Mouse (Mus musculus): ENCODE measurements around the gene Fanca. TPM values are rescaled to one million over a fixed set of nuclear protein-coding genes. Genes with fewer than 3 reads are reported as not detected.
A peak's percentile ranks its signal among the peaks of the same experiment; 100 is the strongest.

Gene Fanca
- polyA plus RNA-seq, 1 experiment from 2014 or later = 20.9 TPM

GRCm38 (mm10) chr8:123328552-123328951 lies 10.2 kb upstream of the Fanca start:
- WGBS = 93% methylated on average over 2 of the region's 2 CpGs
- no peak overlapping the region for H3K4me2 ChIP-seq (ENCODE audit: low read depth, low read length)
- H3K4me3 ChIP-seq (ENCODE audit: low read depth, low read length) = no peak overlapping the region
- no peak overlapping the region for H3K9ac ChIP-seq (ENCODE audit: low read depth, low read length)
- H3K27me3 ChIP-seq (replicated peaks; ENCODE audit: control insufficient read depth, insufficient read depth, low read length) = peaks cover 7% of the 10 kb centered on the region; the same call in 1 of the 2 replicates
- no peak overlapping the region for H3K27ac ChIP-seq (replicated peaks; ENCODE audit: low read depth, low read length)
- no peak for ATAC-seq (ENCODE audit: low read depth)
- H3K4me1 ChIP-seq (ENCODE audit: control insufficient read depth, insufficient read depth, low read length) = peaks cover 5% of the 10 kb centered on the region; the same call in 1 of the 2 replicates
- H3K9me3 ChIP-seq (ENCODE audit: control insufficient read depth, low read length) = no peaks in the 10 kb centered on the region
- DNase-seq (ENCODE audit: low spot score) = no peak
- no peaks in the 10 kb centered on the region for H3K36me3 ChIP-seq (ENCODE audit: control insufficient read depth, insufficient read depth, low read length)

DNA sequence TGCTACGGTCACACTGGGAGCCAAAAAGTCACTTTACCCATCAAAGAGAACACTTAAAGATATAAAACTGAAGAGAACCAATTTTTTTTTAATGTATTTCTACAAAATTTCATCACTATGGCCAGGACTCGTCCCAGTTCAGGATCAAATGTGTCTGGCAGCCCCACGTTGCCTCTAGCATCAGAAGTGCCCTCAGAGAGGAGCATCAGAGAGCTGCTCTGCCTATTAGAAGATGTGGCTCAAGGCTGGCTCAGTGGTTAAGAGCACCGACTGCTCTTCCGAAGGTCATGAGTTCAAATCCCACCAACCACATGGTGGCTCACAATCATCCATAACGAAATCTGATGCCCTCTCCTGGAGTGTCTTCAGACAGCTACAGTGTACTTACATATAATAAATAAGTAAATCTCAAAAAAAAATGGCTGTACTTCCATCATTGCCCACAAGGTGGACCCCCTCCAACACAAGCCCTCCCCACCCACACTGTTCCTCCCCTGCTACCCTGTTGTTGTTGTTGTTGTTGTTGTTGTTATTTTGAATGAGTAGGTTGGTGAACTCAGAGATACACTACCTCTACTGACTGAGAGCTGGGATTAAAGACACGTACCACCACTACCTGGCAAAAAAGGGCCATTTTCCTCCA lies 1.3 kb upstream of the Fanca start:
- H3K27ac ChIP-seq (replicated peaks; ENCODE audit: low read depth, low read length) = no peak overlapping the region
- H3K27me3 ChIP-seq (replicated peaks; ENCODE audit: control insufficient read depth, insufficient read depth, low read length) = no peaks in the 10 kb centered on the region
- H3K9me3 ChIP-seq (ENCODE audit: control insufficient read depth, low read length) = no peaks in the 10 kb centered on the region
- no peaks in the 10 kb centered on the region for H3K36me3 ChIP-seq (ENCODE audit: control insufficient read depth, insufficient read depth, low read length)
- no peak overlapping the region for H3K9ac ChIP-seq (ENCODE audit: low read depth, low read length)
- H3K4me2 ChIP-seq (ENCODE audit: low read depth, low read length) = no peak overlapping the region
- ATAC-seq (ENCODE audit: low read depth) (no peak), DNase-seq (ENCODE audit: low spot score) (peak; percentile 33)
- 37% methylated on average over 7 of the region's 7 CpGs for WGBS
- no peak overlapping the region for H3K4me3 ChIP-seq (ENCODE audit: low read depth, low read length)
- H3K4me1 ChIP-seq (ENCODE audit: control insufficient read depth, insufficient read depth, low read length) = no peaks in the 10 kb centered on the region; the same call in 1 of the 2 replicates

DNA sequence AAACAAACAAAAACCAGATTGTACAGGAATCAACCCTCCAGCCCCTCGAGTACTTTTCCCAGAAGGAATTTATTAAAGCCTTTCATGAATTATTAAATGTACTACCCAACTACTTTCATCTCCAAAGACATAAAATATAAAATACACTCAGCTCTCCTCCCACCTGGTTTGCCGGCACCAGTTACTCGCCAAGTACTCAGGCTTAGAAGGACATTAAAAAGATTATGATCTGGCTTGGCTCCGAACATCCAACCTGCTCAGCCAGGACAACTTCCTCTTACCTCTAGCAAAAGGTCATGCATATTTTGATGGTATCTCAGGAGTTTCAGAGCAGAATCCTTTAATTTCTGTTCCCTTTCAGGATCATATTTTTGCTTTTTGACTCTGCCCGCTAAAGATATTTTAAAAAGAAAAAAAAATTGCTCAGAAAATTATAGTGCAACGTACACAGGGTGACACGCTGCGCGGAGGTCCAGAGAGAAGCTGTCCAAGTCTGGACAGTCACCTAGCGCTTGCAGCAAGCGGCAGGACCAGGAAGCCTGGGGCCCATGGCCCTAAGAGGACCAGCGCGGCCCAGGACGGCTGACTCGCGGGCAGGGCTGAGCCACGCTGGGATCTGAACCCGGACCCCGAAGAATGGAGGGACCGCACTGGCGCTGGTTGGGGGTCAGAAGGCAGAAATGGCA lies 452 bp downstream of the Fanca start:
- WGBS = 6% methylated on average over 18 of the region's 21 CpGs
- DNase-seq (ENCODE audit: low spot score) (no peak), ATAC-seq (ENCODE audit: low read depth) (peak; percentile 66)
- Histone ChIP-seq H3K4me2 (ENCODE audit: low read depth, low read length) (peak overlapping the region; percentile 85), H3K9me3 (ENCODE audit: control insufficient read depth, low read length) (no peaks in the 10 kb centered on the region), H3K27me3 (replicated peaks; ENCODE audit: control insufficient read depth, insufficient read depth, low read length) (no peaks in the 10 kb centered on the region), H3K27ac (replicated peaks; ENCODE audit: low read depth, low read length) (no peak overlapping the region), H3K9ac (ENCODE audit: low read depth, low read length) (peak overlapping the region; percentile 72), H3K36me3 (ENCODE audit: control insufficient read depth, insufficient read depth, low read length) (no peaks in the 10 kb centered on the region), H3K4me1 (ENCODE audit: control insufficient read depth, insufficient read depth, low read length) (no peaks in the 10 kb centered on the region; the same call in 1 of the 2 replicates), H3K4me3 (ENCODE audit: low read depth, low read length) (peak overlapping the region; percentile 50)

GRCm38 (mm10) chr8:123308738-123309137 lies 9.6 kb downstream of the Fanca start:
- H3K9ac ChIP-seq (ENCODE audit: low read depth, low read length) = no peak overlapping the region
- H3K36me3 ChIP-seq (ENCODE audit: control insufficient read depth, insufficient read depth, low read length) = peaks cover 36% of the 10 kb centered on the region; the same call in 1 of the 2 replicates
- H3K4me1 ChIP-seq (ENCODE audit: control insufficient read depth, insufficient read depth, low read length) = no peaks in the 10 kb centered on the region
- no peak for DNase-seq (ENCODE audit: low spot score)
- H3K4me2 ChIP-seq (ENCODE audit: low read depth, low read length) = no peak overlapping the region
- no peaks in the 10 kb centered on the region for H3K9me3 ChIP-seq (ENCODE audit: control insufficient read depth, low read length)
- no peak overlapping the region for H3K4me3 ChIP-seq (ENCODE audit: low read depth, low read length)
- no peak for ATAC-seq (ENCODE audit: low read depth)
- H3K27me3 ChIP-seq (replicated peaks; ENCODE audit: control insufficient read depth, insufficient read depth, low read length) = no peaks in the 10 kb centered on the region
- WGBS = 71% methylated on average over 4 of the region's 4 CpGs
- H3K27ac ChIP-seq (replicated peaks; ENCODE audit: low read depth, low read length) = no peak overlapping the region

DNA sequence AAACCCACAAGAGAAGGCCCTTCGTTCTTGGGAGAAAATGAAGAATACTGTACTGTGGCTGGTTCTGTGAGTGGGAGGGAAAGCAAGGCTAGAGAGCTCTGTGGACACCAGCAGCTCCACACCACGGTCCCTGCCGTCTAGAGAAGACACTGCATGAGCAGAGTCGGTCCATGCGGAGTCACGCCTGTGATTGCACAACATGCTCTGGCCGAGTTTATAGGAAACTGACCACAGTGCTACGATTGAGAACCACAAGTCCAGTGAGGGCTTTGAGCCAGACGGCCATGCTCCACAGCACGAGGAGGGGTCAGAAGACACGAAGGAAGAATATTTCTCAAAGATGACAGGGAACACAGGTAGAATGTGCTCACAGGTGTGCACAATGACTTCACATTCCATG lies 20.1 kb downstream of the Fanca start:
- Histone ChIP-seq H3K4me2 (ENCODE audit: low read depth, low read length) (no peak overlapping the region), H3K27ac (replicated peaks; ENCODE audit: low read depth, low read length) (no peak overlapping the region), H3K9me3 (ENCODE audit: control insufficient read depth, low read length) (no peaks in the 10 kb centered on the region), H3K9ac (ENCODE audit: low read depth, low read length) (no peak overlapping the region), H3K4me1 (ENCODE audit: control insufficient read depth, insufficient read depth, low read length) (no peaks in the 10 kb centered on the region), H3K36me3 (ENCODE audit: control insufficient read depth, insufficient read depth, low read length) (peaks cover 30% of the 10 kb centered on the region), H3K4me3 (ENCODE audit: low read depth, low read length) (no peak overlapping the region), H3K27me3 (replicated peaks; ENCODE audit: control insufficient read depth, insufficient read depth, low read length) (no peaks in the 10 kb centered on the region)
- WGBS = 87% methylated on average over 11 of the region's 11 CpGs
- no peak for DNase-seq (ENCODE audit: low spot score)
- ATAC-seq (ENCODE audit: low read depth) = no peak

GRCm38 (mm10) chr8:123292785-123293184 lies 25.6 kb downstream of the Fanca start:
- Histone ChIP-seq H3K4me3 (ENCODE audit: low read depth, low read length) (no peak overlapping the region), H3K27ac (replicated peaks; ENCODE audit: low read depth, low read length) (no peak overlapping the region), H3K9me3 (ENCODE audit: control insufficient read depth, low read length) (no peaks in the 10 kb centered on the region), H3K27me3 (replicated peaks; ENCODE audit: control insufficient read depth, insufficient read depth, low read length) (no peaks in the 10 kb centered on the region), H3K9ac (ENCODE audit: low read depth, low read length) (no peak overlapping the region), H3K36me3 (ENCODE audit: control insufficient read depth, insufficient read depth, low read length) (peaks cover 36% of the 10 kb centered on the region; the same call in 1 of the 2 replicates), H3K4me2 (ENCODE audit: low read depth, low read length) (no peak overlapping the region), H3K4me1 (ENCODE audit: control insufficient read depth, insufficient read depth, low read length) (no peaks in the 10 kb centered on the region)
- WGBS = 83% methylated on average over 2 of the region's 2 CpGs
- DNase-seq (ENCODE audit: low spot score) = no peak
- no peak for ATAC-seq (ENCODE audit: low read depth)

DNA sequence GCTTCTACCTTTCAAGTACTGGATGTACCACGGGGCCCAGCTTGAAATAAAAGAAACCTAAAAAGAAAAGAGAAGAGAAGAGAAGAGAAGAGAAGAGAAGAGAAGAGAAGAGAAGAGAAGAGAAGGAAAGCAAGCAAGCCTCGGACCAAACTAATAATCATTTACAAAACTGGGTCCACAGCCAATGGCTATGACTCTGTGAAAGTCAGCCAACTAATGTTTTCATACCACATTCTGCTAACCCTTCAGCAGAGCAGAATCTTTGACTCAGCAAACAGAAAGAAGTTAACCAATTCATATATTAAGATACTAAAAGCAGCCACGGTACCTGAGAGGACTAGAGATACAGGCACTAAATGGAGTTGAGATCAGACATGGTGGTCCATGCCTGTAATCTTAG lies 26.1 kb downstream of the Fanca start:
- Histone ChIP-seq H3K4me2 (ENCODE audit: low read depth, low read length) (no peak overlapping the region), H3K9me3 (ENCODE audit: control insufficient read depth, low read length) (no peaks in the 10 kb centered on the region), H3K36me3 (ENCODE audit: control insufficient read depth, insufficient read depth, low read length) (peaks cover 40% of the 10 kb centered on the region; the same call in 1 of the 2 replicates), H3K27me3 (replicated peaks; ENCODE audit: control insufficient read depth, insufficient read depth, low read length) (no peaks in the 10 kb centered on the region), H3K27ac (replicated peaks; ENCODE audit: low read depth, low read length) (no peak overlapping the region), H3K4me3 (ENCODE audit: low read depth, low read length) (no peak overlapping the region), H3K4me1 (ENCODE audit: control insufficient read depth, insufficient read depth, low read length) (no peaks in the 10 kb centered on the region), H3K9ac (ENCODE audit: low read depth, low read length) (no peak overlapping the region)
- ATAC-seq (ENCODE audit: low read depth) (no peak), DNase-seq (ENCODE audit: low spot score) (no peak)
- WGBS = 90% methylated on average over 3 of the region's 3 CpGs

DNA sequence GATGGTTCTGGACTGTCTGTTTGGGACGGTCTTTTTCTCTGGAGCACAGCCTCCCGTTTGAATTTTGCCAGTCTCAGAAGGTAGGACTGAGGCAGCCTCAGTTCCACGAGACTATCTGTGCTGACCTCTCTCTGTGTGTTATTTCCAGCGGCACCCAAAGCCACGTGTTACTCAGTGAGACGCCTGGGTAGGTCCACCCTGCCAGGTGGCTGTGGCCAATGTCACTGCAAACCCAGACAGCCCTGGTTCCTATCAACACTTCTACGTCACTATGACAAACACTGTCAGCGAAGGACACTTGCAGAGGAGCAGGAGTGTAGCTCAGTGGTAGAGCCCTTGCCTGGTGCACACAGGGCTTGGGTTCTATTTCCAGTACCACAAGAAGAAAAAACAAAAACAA lies 26.7 kb downstream of the Fanca start:
- WGBS = 86% methylated on average over 8 of the region's 8 CpGs
- DNase-seq (ENCODE audit: low spot score) = no peak
- Histone ChIP-seq H3K9ac (ENCODE audit: low read depth, low read length) (no peak overlapping the region), H3K27me3 (replicated peaks; ENCODE audit: control insufficient read depth, insufficient read depth, low read length) (no peaks in the 10 kb centered on the region), H3K4me1 (ENCODE audit: control insufficient read depth, insufficient read depth, low read length) (no peaks in the 10 kb centered on the region), H3K27ac (replicated peaks; ENCODE audit: low read depth, low read length) (no peak overlapping the region), H3K4me3 (ENCODE audit: low read depth, low read length) (no peak overlapping the region), H3K4me2 (ENCODE audit: low read depth, low read length) (no peak overlapping the region), H3K36me3 (ENCODE audit: control insufficient read depth, insufficient read depth, low read length) (peaks cover 40% of the 10 kb centered on the region; the same call in 1 of the 2 replicates), H3K9me3 (ENCODE audit: control insufficient read depth, low read length) (no peaks in the 10 kb centered on the region)
- ATAC-seq (ENCODE audit: low read depth) = no peak
